Mouse (Mus musculus): Measurements from ENCODE around the gene Pgm5. TPM values are rescaled to one million over a fixed set of nuclear protein-coding genes. Genes with fewer than 3 reads are reported as not detected.

The Pgm5 gene
- polyA plus RNA-seq, 1 experiment from 2014 or later = 5.2 TPM

DNA sequence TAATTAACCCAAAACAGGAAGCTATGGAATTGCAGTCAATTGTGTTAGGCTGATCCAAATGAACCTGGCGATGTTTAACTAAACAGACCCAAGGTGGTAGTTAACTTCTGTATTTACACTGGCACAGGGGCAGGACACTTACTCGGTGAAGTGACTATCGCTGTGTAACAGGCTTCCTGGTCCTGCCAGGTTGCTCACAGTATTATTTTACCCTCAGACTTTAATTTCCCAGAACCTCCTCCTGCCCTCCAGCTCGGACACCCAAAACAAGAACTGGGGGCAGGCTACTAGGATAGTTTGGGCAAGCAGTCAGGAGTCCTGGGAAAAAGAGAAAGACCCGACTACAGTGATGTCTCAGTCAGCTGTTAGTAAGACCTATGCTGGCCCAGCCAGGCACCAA is 68.8 kb downstream of the Pgm5 start:
- Histone ChIP-seq H3K4me1 (ENCODE audit: control insufficient read depth, insufficient read depth, low read length) (peaks cover 20% of the 10 kb centered on the region), H3K36me3 (ENCODE audit: control insufficient read depth, insufficient read depth) (no peaks in the 10 kb centered on the region), H3K27ac (ENCODE audit: low read length) (peak overlapping the region; percentile 37; the same call in 1 of the 2 replicates), H3K9me3 (replicated peaks; ENCODE audit: control insufficient read depth, low read length) (no peaks in the 10 kb centered on the region), H3K27me3 (ENCODE audit: control insufficient read depth, insufficient read depth, low read length) (no peaks in the 10 kb centered on the region), H3K4me2 (ENCODE audit: low read depth, low read length) (no peak overlapping the region), H3K9ac (ENCODE audit: low read length) (no peak overlapping the region), H3K4me3 (ENCODE audit: low read length) (no peak overlapping the region)
- WGBS = 67% methylated on average over 5 of the region's 5 CpGs
- no peak for ATAC-seq (replicated peaks; ENCODE audit: extremely low read depth, insufficient read depth, low FRiP score)

DNA sequence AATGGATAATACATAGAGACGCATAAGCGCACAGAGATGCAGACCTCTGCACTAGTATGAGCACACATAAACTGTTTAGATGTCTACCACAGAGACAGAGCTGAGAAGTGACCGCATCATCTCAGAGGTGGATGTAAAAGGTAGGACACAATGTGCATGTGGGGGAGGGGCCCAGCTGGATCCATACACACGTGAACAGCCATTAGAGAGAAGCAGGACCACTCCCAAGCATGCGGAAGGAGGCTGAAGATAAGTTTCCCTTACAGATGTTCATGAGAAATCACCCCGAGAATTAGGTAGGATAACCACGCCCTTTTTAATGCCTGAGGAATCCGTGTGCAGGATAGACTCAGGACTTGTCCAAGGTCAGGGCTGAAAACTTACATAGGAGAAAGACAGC is 75.8 kb downstream of the Pgm5 start:
- Histone ChIP-seq H3K4me3 (ENCODE audit: low read length) (no peak overlapping the region), H3K36me3 (ENCODE audit: control insufficient read depth, insufficient read depth) (no peaks in the 10 kb centered on the region), H3K9ac (ENCODE audit: low read length) (no peak overlapping the region), H3K4me1 (ENCODE audit: control insufficient read depth, insufficient read depth, low read length) (0 out of 2 replicates have a peak, but pooled peaks cover 5% of the 10 kb centered on the region), H3K9me3 (replicated peaks; ENCODE audit: control insufficient read depth, low read length) (no peaks in the 10 kb centered on the region), H3K27ac (ENCODE audit: low read length) (no peak overlapping the region), H3K27me3 (ENCODE audit: control insufficient read depth, insufficient read depth, low read length) (no peaks in the 10 kb centered on the region), H3K4me2 (ENCODE audit: low read depth, low read length) (no peak overlapping the region)
- no peak for ATAC-seq (replicated peaks; ENCODE audit: extremely low read depth, insufficient read depth, low FRiP score)
- WGBS = 86% methylated on average over 8 of the region's 8 CpGs

DNA sequence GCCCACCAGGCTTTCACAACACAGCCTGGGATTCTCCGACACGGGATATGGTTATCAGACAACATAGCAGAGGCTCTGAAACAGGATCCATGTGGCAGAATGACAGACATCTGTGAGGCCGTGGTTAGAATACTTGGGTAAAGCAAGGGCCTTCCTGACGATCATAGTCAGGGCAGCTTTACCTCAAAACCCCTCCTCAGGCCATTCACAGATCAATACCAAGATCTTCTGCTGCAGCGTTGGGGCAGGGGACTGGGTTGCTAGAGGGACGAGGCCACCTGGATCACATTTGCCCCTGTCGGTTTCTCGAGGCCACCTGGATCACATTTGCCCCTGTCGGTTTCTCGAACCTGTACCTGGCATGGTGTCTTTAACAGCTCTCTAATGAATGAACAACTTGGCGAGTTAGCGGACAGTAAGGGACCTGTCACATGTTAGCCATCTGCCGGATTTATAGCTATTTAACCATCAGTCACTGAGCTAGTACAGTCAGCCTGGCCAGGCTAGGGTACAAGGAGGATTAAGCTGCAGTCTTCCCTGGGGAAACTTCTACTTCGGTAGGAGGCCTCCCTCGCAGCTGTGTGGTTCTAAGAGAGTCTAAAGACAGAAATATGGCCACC is 76.5 kb downstream of the Pgm5 start:
- Histone ChIP-seq H3K4me3 (ENCODE audit: low read length) (no peak overlapping the region), H3K9me3 (replicated peaks; ENCODE audit: control insufficient read depth, low read length) (no peaks in the 10 kb centered on the region), H3K9ac (ENCODE audit: low read length) (no peak overlapping the region), H3K27me3 (ENCODE audit: control insufficient read depth, insufficient read depth, low read length) (no peaks in the 10 kb centered on the region), H3K4me2 (ENCODE audit: low read depth, low read length) (no peak overlapping the region), H3K27ac (ENCODE audit: low read length) (no peak overlapping the region), H3K36me3 (ENCODE audit: control insufficient read depth, insufficient read depth) (no peaks in the 10 kb centered on the region), H3K4me1 (ENCODE audit: control insufficient read depth, insufficient read depth, low read length) (peaks cover 7% of the 10 kb centered on the region; the same call in 1 of the 2 replicates)
- no peak for ATAC-seq (replicated peaks; ENCODE audit: extremely low read depth, insufficient read depth, low FRiP score)
- WGBS = 69% methylated on average over 15 of the region's 15 CpGs

DNA sequence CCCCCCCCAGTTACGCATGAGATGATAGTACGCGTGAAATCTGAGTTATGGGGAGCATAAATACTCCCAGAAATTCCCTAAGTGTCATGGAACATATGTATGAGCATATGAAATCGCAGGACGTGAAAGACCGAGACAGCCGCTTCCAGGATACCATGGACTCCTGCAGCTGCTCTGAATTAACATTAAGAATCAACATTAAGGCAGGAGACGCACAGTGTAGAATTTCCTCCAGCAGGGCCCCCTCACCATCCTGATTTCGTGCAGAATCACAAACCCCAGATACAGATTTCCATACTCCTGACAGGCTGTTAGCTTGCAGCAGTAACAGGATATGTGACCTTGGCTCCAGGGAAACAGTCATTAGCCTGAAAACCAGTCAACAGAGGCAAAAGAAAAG is 77.9 kb downstream of the Pgm5 start:
- Histone ChIP-seq H3K36me3 (ENCODE audit: control insufficient read depth, insufficient read depth) (no peaks in the 10 kb centered on the region), H3K27ac (ENCODE audit: low read length) (no peak overlapping the region), H3K4me2 (ENCODE audit: low read depth, low read length) (no peak overlapping the region), H3K9ac (ENCODE audit: low read length) (no peak overlapping the region), H3K4me3 (ENCODE audit: low read length) (no peak overlapping the region), H3K27me3 (ENCODE audit: control insufficient read depth, insufficient read depth, low read length) (no peaks in the 10 kb centered on the region), H3K9me3 (replicated peaks; ENCODE audit: control insufficient read depth, low read length) (no peaks in the 10 kb centered on the region), H3K4me1 (ENCODE audit: control insufficient read depth, insufficient read depth, low read length) (peaks cover 17% of the 10 kb centered on the region)
- 71% methylated on average over 9 of the region's 9 CpGs for WGBS
- no peak for ATAC-seq (replicated peaks; ENCODE audit: extremely low read depth, insufficient read depth, low FRiP score)

DNA sequence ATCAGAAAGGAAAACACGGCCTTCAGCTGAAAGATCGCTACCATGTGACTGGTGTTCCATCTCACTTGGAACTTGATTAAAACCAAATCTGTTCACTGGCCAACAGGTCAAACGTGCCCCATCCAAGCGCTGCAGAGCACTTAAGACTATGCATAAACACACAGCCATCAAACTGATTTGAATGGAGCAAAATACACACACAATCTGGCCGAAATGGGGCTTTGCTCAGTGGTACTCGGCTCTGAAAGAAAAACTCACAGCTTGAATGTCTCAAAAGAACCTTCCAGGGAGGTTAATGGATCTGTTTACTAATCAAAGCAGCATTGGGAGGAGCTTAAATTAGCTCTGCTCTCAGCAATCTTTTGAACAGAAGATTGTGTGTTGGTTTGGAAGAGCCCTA is 81.7 kb downstream of the Pgm5 start:
- WGBS = 49% methylated on average over 6 of the region's 6 CpGs
- Histone ChIP-seq H3K9ac (ENCODE audit: low read length) (no peak overlapping the region), H3K27ac (ENCODE audit: low read length) (no peak overlapping the region), H3K36me3 (ENCODE audit: control insufficient read depth, insufficient read depth) (no peaks in the 10 kb centered on the region), H3K4me1 (ENCODE audit: control insufficient read depth, insufficient read depth, low read length) (peaks cover 13% of the 10 kb centered on the region), H3K9me3 (replicated peaks; ENCODE audit: control insufficient read depth, low read length) (no peaks in the 10 kb centered on the region), H3K4me3 (ENCODE audit: low read length) (no peak overlapping the region), H3K27me3 (ENCODE audit: control insufficient read depth, insufficient read depth, low read length) (no peaks in the 10 kb centered on the region), H3K4me2 (ENCODE audit: low read depth, low read length) (no peak overlapping the region)
- ATAC-seq (replicated peaks; ENCODE audit: extremely low read depth, insufficient read depth, low FRiP score) = no peak

DNA sequence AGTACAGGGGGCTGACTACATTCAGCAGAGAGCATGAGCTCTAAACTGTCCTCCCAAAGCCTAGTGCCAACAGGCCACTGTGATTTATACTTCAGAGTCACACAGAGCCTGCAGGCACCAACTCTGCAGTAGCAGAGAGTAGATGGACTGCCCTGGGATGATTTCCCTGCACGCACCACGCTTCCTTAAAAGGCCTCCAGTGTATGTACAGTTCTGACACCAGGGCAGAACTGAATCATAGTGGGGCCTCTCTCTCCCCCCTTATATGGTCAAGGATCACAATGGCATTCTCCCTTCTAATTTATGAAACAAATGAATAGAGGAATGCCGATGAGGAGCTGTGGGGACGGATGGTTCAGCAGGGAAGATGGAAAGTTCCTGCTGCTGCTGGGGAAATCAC is 91.3 kb downstream of the Pgm5 start:
- Histone ChIP-seq H3K9me3 (replicated peaks; ENCODE audit: control insufficient read depth, low read length) (no peaks in the 10 kb centered on the region), H3K4me2 (ENCODE audit: low read depth, low read length) (no peak overlapping the region), H3K27ac (ENCODE audit: low read length) (peak overlapping the region; percentile 76), H3K9ac (ENCODE audit: low read length) (no peak overlapping the region), H3K4me1 (ENCODE audit: control insufficient read depth, insufficient read depth, low read length) (peaks cover 16% of the 10 kb centered on the region), H3K4me3 (ENCODE audit: low read length) (no peak overlapping the region), H3K36me3 (ENCODE audit: control insufficient read depth, insufficient read depth) (no peaks in the 10 kb centered on the region), H3K27me3 (ENCODE audit: control insufficient read depth, insufficient read depth, low read length) (no peaks in the 10 kb centered on the region)
- peak; percentile 71 for ATAC-seq (replicated peaks; ENCODE audit: extremely low read depth, insufficient read depth, low FRiP score)
- 40% methylated on average over 4 of the region's 4 CpGs for WGBS

DNA sequence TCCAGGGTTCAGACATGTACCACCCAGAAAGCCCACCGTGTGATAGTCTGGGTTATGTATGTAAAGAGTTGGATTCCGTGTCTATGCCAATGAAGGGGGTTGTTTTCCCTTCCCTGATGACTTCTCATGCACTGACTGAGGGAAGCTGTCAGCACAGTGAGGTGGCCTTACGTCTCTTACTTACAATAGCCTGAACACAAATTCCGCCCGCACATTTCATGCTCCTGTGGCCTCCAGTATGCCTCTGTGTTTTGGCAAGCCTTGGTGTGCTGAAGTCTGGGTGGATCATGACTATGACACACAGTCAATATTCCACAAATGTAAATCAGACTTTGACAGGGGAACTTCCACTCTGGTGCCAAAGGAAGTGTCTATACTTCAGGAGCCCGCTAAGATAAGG is 94.3 kb downstream of the Pgm5 start:
- 46% methylated on average over 6 of the region's 6 CpGs for WGBS
- Histone ChIP-seq H3K36me3 (ENCODE audit: control insufficient read depth, insufficient read depth) (no peaks in the 10 kb centered on the region), H3K4me2 (ENCODE audit: low read depth, low read length) (no peak overlapping the region), H3K9ac (ENCODE audit: low read length) (no peak overlapping the region), H3K27ac (ENCODE audit: low read length) (peak overlapping the region; percentile 78), H3K27me3 (ENCODE audit: control insufficient read depth, insufficient read depth, low read length) (no peaks in the 10 kb centered on the region), H3K4me3 (ENCODE audit: low read length) (no peak overlapping the region), H3K4me1 (ENCODE audit: control insufficient read depth, insufficient read depth, low read length) (peaks cover 19% of the 10 kb centered on the region), H3K9me3 (replicated peaks; ENCODE audit: control insufficient read depth, low read length) (no peaks in the 10 kb centered on the region)
- peak; percentile 64 for ATAC-seq (replicated peaks; ENCODE audit: extremely low read depth, insufficient read depth, low FRiP score)

DNA sequence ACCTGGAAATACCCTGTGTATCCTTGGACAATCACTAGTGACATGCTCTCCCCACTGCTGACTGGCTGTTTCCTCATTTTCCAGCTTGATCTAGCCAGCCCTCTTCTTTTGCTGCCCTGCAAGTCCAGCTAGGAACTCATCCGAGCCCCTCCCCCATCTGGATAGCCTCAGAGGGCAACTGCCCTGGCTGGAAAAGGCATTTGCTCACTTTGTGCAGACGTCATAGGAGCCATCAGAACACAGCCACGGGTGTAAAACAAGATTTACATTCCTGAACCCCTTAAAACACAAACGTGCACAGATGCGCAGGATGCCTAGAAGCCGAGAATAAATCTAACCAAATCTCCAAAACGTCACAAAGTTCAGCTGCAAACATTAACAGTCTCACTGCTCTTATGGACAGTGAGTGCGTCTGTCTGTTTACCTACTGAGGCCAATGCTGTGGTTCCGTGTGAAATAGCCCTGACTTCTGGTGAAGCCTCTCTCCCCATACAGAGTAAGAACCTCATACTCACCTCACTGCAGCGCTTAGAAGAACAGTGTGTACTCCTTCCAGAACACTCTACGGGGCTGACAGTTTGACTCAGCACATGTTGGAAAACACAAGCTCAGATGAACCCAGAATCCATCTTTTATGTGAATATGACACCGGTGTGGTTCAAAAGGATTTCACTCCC is 99.0 kb downstream of the Pgm5 start:
- Histone ChIP-seq H3K9ac (ENCODE audit: low read length) (no peak overlapping the region), H3K4me1 (ENCODE audit: control insufficient read depth, insufficient read depth, low read length) (peaks cover 7% of the 10 kb centered on the region), H3K36me3 (ENCODE audit: control insufficient read depth, insufficient read depth) (no peaks in the 10 kb centered on the region), H3K27me3 (ENCODE audit: control insufficient read depth, insufficient read depth, low read length) (no peaks in the 10 kb centered on the region), H3K27ac (ENCODE audit: low read length) (no peak overlapping the region), H3K9me3 (replicated peaks; ENCODE audit: control insufficient read depth, low read length) (no peaks in the 10 kb centered on the region), H3K4me2 (ENCODE audit: low read depth, low read length) (no peak overlapping the region), H3K4me3 (ENCODE audit: low read length) (no peak overlapping the region)
- 0 out of 2 replicates have a peak, but pooled peaks have one; percentile 12 for ATAC-seq (replicated peaks; ENCODE audit: extremely low read depth, insufficient read depth, low FRiP score)
- WGBS = 46% methylated on average over 12 of the region's 12 CpGs

DNA sequence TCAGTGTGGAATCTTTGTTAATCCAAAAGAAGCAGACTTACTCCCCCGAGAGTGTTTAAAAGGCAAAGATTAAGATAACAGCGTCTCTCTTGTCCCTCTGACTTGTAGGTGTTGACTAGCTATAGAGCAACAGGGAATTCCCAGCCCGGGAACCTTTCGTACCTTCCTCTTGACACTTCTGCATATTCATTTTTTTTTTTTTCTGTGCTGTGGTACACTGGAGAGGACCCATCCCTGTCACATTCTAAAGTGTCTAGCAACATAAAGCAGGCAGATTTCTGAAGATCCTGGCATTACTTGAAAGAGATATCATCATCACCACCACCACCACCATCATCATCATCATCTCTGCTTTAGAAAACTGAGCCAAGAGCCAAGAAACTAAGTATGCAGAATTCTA is 105.0 kb downstream of the Pgm5 start:
- peak overlapping the region; percentile 49 for H3K27ac ChIP-seq (ENCODE audit: low read length)
- H3K27me3 ChIP-seq (ENCODE audit: control insufficient read depth, insufficient read depth, low read length) = no peaks in the 10 kb centered on the region
- H3K9me3 ChIP-seq (replicated peaks; ENCODE audit: control insufficient read depth, low read length) = no peaks in the 10 kb centered on the region
- ATAC-seq (replicated peaks; ENCODE audit: extremely low read depth, insufficient read depth, low FRiP score) = 0 out of 2 replicates have a peak, but pooled peaks have one; percentile 39
- no peak overlapping the region for H3K9ac ChIP-seq (ENCODE audit: low read length)
- no peak overlapping the region for H3K4me2 ChIP-seq (ENCODE audit: low read depth, low read length)
- WGBS = 21% methylated on average over 4 of the region's 4 CpGs
- no peak overlapping the region for H3K4me3 ChIP-seq (ENCODE audit: low read length)
- H3K4me1 ChIP-seq (ENCODE audit: control insufficient read depth, insufficient read depth, low read length) = peaks cover 35% of the 10 kb centered on the region
- no peaks in the 10 kb centered on the region for H3K36me3 ChIP-seq (ENCODE audit: control insufficient read depth, insufficient read depth)
